8 mouse cellular contexts compared by ENCODE assay signal in the genomic region with DNA sequence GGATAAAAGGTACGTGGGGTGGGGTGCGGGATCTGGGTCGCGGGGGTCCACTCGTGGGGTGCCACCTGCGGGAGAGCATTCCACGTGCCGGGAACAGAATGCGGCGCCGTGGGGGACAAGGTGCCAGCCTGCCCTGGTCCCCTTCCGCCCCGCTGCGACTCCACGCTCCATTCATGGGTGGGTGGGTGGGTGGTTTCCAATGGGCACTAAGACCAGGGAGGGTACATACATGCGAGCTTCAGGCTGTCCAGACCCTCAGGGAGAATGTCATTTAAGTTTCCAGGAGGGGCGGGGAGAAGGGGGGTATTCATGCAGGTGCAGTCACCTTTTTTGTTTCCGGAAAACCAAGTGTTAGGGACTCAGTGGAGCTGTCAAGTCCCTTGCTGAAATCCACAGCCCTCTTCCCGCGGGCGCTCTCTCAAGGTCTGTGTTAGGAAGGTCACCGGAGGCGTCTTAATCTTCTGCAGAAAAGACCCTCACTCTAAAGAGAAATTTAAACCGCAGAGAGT. TPM values are rescaled to one million over a fixed set of nuclear protein-coding genes. Genes with fewer than 3 reads are reported as not detected.
DNase-seq lines count a peak whose midpoint lies in the region; ATAC-seq and TF ChIP-seq lines count a peak whose summit lies in the region.

No protein-coding gene starts in this region.

- peak; percentile 80 for DNase-seq in heart, adult 11 months
- DNase-seq in heart, adult 8-10 months (ENCODE audit: low spot score) = no peak
- no peak for DNase-seq in layer of hippocampus, adult 8-10 months (ENCODE audit: low spot score in 2 of 2)
- DNase-seq in right cerebral cortex, postnatal 36 days (ENCODE audit: low spot score in 2 of 2) = no peak

- no peak for TF ChIP-seq CTCF in ES-Bruce4 (IDR thresholded peaks at IDR 0.05; ENCODE audit: low read depth, low read length)
- no peak for TF ChIP-seq CTCF in intestine, postnatal 0 days (IDR thresholded peaks at IDR 0.05; ENCODE audit: low read depth)
- no peak for TF ChIP-seq CTCF in olfactory bulb, adult 2 months (IDR thresholded peaks at IDR 0.05; ENCODE audit: insufficient read depth, low read depth, low read length)

- WGBS in embryonic facial prominence, embryonic 13.5 days = 8% methylated on average over 24 of the region's 24 CpGs
- 13% methylated on average over 24 of the region's 24 CpGs for WGBS in intestine, postnatal 0 days
- 5% methylated on average over 20 of the region's 24 CpGs for WGBS in olfactory bulb, adult 2 months

- no peak for TF ChIP-seq POLR2A in ES-Bruce4 (IDR thresholded peaks at IDR 0.05; ENCODE audit: insufficient read depth, low read length)
- TF ChIP-seq POLR2A in olfactory bulb, adult 2 months (IDR thresholded peaks at IDR 0.05; ENCODE audit: insufficient read depth, low read depth, low read length) = no peak

- H3K9me3 ChIP-seq in ES-Bruce4 (replicated peaks; ENCODE audit: control insufficient read depth, insufficient read depth, low read length, poor library complexity, severe bottlenecking) = no peaks in the 10 kb centered on the region
- no peaks in the 10 kb centered on the region for H3K9me3 ChIP-seq in embryonic facial prominence, embryonic 13.5 days
- no peaks in the 10 kb centered on the region for H3K9me3 ChIP-seq in intestine, postnatal 0 days (ENCODE audit: control insufficient read depth)

- no peak for ATAC-seq in embryonic facial prominence, embryonic 13.5 days (ENCODE audit: insufficient number of reproducible peaks, insufficient read depth, low FRiP score, low TSS enrichment, low read depth)
- ATAC-seq in intestine, postnatal 0 days = 0 out of 2 replicates have a peak, but pooled peaks have one; percentile 10

- H3K27me3 ChIP-seq in ES-Bruce4 (ENCODE audit: control insufficient read depth, insufficient read depth, low read length, poor library complexity, severe bottlenecking) = peaks cover 16% of the 10 kb centered on the region
- peaks cover 51% of the 10 kb centered on the region for H3K27me3 ChIP-seq in embryonic facial prominence, embryonic 13.5 days
- no peaks in the 10 kb centered on the region for H3K27me3 ChIP-seq in intestine, postnatal 0 days (replicated peaks; ENCODE audit: control insufficient read depth, insufficient read depth, low read length)

- TF ChIP-seq EP300 in ES-Bruce4 (IDR thresholded peaks at IDR 0.05; ENCODE audit: insufficient read depth, low read depth, low read length) = no peak

- no peaks in the 10 kb centered on the region for H3K36me3 ChIP-seq in ES-Bruce4 (ENCODE audit: control insufficient read depth, insufficient read depth, low read length, poor library complexity, severe bottlenecking)
- H3K36me3 ChIP-seq in embryonic facial prominence, embryonic 13.5 days = no peaks in the 10 kb centered on the region
- H3K36me3 ChIP-seq in intestine, postnatal 0 days (ENCODE audit: control insufficient read depth, insufficient read depth) = no peaks in the 10 kb centered on the region

- peak overlapping the region; percentile 100 for H3K4me2 ChIP-seq in embryonic facial prominence, embryonic 13.5 days
- H3K4me2 ChIP-seq in intestine, postnatal 0 days (replicated peaks; ENCODE audit: low read depth) = peak overlapping the region; percentile 98

- H3K9ac ChIP-seq in ES-Bruce4 (ENCODE audit: low read depth, poor library complexity, severe bottlenecking) = peak overlapping the region; percentile 74
- H3K9ac ChIP-seq in embryonic facial prominence, embryonic 13.5 days = peak overlapping the region; percentile 71
- peak overlapping the region; percentile 48 for H3K9ac ChIP-seq in intestine, postnatal 0 days (ENCODE audit: low read depth, low read length)

- no peaks in the 10 kb centered on the region for H3K4me1 ChIP-seq in ES-Bruce4 (ENCODE audit: control insufficient read depth, insufficient read depth, low read length)
- peaks cover 10% of the 10 kb centered on the region; the same call in 1 of the 2 replicates for H3K4me1 ChIP-seq in embryonic facial prominence, embryonic 13.5 days
- H3K4me1 ChIP-seq in intestine, postnatal 0 days (replicated peaks; ENCODE audit: control insufficient read depth, insufficient read depth, low read length) = no peaks in the 10 kb centered on the region
- peaks cover 14% of the 10 kb centered on the region for H3K4me1 ChIP-seq in olfactory bulb, adult 2 months (ENCODE audit: control insufficient read depth, insufficient read depth, low read length)

- H3K27ac ChIP-seq in ES-Bruce4 (ENCODE audit: insufficient read depth, low read length) = no peak overlapping the region
- H3K27ac ChIP-seq in embryonic facial prominence, embryonic 13.5 days = no peak overlapping the region
- no peak overlapping the region for H3K27ac ChIP-seq in intestine, postnatal 0 days (ENCODE audit: low read depth, low read length)
- H3K27ac ChIP-seq in olfactory bulb, adult 2 months (ENCODE audit: insufficient read depth, low read depth, low read length) = peak overlapping the region; percentile 81

- H3K4me3 ChIP-seq in ES-Bruce4 (ENCODE audit: low read depth, low read length) = peak overlapping the region; percentile 65
- H3K4me3 ChIP-seq in embryonic facial prominence, embryonic 13.5 days = peak overlapping the region; percentile 67
- peak overlapping the region; percentile 47 for H3K4me3 ChIP-seq in intestine, postnatal 0 days (ENCODE audit: low read depth, low read length)
- H3K4me3 ChIP-seq in olfactory bulb, adult 2 months (ENCODE audit: insufficient read depth, low read depth, low read length) = peak overlapping the region; percentile 75

RNA-seq across cellular contexts. Expression of a gene that starts 0.4 kb away (rescaled TPM):
- 10 to 100 TPM; 35.0 to 50.5 (median 43.6) TPM for total RNA-seq in heart, adult 8-10 months (2022)
- not detected in 2 replicates for polyA plus RNA-seq in ES-Bruce4 (2011; ENCODE audit: insufficient read depth, insufficient read length, low read depth, missing spikeins)
- polyA plus RNA-seq in embryonic facial prominence, embryonic 13.5 days (2015; fragmentation: Nextera tagmentation; extraction: Ambion mirVana) = 3.0 and 3.4 TPM in 2 replicates
- 2.7 and 3.4 TPM in 2 replicates for polyA plus RNA-seq in intestine, postnatal 0 days (2015; fragmentation: Nextera tagmentation; extraction: Ambion mirVana)
- polyA plus RNA-seq in olfactory bulb, adult 2 months (2012; ENCODE audit: insufficient read depth, insufficient read length, low replicate concordance, missing spikeins) = not detected in 2 replicates
- 100 to 1,000 TPM; 363 to 430 (median 401) TPM for total RNA-seq in layer of hippocampus, adult 8-10 months (2022)

Comparison
In these comparisons a context has a peak if more than half of its experiments do, and no peak if none do; other contexts are left out.
1. RNA of a gene that starts 0.4 kb away (polyA plus RNA-seq): not detected in olfactory bulb, adult 2 months; 3.0 to 3.4 TPM in embryonic facial prominence, embryonic 13.5 days, 2.7 to 3.4 TPM in intestine, postnatal 0 days and not detected in ES-Bruce4; every median in the first group is over 10 times any median in the second.
2. Peak in every context shown above with its lines, with median percentiles within 50 percentile points of each other: H3K4me3 ChIP-seq and H3K9ac ChIP-seq.